Mouse (Mus musculus): ENCODE data around the gene Gm13278. TPM values are rescaled to one million over a fixed set of nuclear protein-coding genes. Genes with fewer than 3 reads are reported as not detected.
A peak's percentile ranks its signal among the peaks of the same experiment; 100 is the strongest.
"Not testable (repeated sequence)": the region's sequence is repeated elsewhere in the genome, so short reads cannot be mapped to it uniquely, and the experiment has no call there.

Gm13278 gene
- not detected in 2 replicates for total RNA-seq (2017)

DNA sequence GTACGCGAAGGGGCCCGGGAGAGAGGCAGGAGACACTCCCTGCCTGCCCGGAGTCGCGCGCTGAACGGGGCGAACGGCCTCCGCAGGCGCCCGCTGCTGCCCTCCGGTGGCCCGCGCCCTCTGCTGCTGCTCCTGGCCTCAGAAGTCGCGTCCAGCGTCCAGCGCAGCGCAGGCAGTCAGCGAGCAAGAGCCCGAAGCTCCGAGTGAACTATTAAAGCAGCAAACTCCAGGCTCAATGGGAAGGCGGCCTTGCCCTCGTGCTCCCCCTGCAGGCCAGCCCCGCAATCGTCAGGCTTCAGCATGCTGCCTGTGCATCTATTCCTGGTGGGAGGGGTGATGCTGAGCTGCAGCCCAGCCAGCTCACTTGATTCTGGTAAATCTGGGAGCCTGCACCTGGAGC is at the start of gene Gm13278:
Gene Gm13278, plus strand, starts transcription at position 301 of the 400 bp plus-strand sequence.
- not testable (repeated sequence) for ATAC-seq (replicated peaks in 1 of 2; ENCODE audit: insufficient read depth in 1 of 2, low FRiP score in 2 of 2, low TSS enrichment in 1 of 2, low read depth in 1 of 2, poor library complexity in 2 of 2, severe bottlenecking in 2 of 2)

DNA sequence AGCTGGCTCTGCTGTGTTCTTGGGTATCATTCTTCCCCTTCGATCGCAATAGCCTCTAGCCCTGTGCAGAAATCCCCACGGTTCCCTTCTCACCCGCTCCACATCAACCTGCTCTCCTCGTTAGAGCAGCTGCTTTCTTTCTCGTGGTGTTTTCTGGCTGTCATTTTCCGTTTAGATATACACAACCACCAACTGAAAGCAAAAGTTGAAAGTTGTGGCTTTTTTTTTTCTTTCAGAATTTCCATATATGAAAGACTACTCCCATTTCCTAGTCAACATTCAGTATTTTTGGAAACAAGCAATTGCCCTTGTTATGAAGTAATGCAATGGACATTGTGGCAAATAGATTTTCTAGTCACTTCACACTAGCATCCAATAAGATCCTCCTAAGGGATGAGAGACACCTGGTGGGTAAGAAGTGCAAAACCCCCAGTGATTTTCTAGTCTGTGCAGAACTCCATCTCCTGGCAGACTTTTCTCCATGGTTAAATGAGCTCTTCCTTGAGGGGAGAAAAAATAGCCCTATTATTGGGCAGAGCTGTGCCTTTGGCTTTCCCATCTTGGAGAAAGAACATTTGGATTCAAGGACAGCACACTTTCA is 48.5 kb upstream of the Gm13278 start:
- ATAC-seq (replicated peaks in 1 of 2; ENCODE audit: insufficient read depth in 1 of 2, low FRiP score in 2 of 2, low TSS enrichment in 1 of 2, low read depth in 1 of 2, poor library complexity in 2 of 2, severe bottlenecking in 2 of 2) = peak; percentile 9 to 16; a peak in 1 of 4 replicates

DNA sequence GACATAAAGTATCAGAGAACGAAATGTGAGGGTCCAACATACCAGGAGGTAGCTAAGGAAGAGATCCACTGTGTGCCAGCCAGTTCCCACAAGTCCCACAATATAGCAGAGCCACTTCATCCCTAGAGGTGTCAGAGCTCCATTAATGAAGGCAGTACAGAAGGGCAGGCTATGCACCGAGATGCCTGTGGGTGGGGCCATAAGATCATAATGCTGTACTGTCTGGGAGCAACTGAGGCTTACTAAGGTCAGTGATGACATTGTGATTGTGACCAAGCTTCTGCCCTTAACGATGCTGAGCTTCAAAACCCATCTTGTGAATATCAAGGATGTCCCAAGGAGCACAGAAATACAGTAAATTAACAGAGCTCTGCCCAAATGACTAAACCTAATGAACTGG is 47.1 kb upstream of the Gm13278 start:
- no peak for ATAC-seq (replicated peaks in 1 of 2; ENCODE audit: insufficient read depth in 1 of 2, low FRiP score in 2 of 2, low TSS enrichment in 1 of 2, low read depth in 1 of 2, poor library complexity in 2 of 2, severe bottlenecking in 2 of 2)

DNA sequence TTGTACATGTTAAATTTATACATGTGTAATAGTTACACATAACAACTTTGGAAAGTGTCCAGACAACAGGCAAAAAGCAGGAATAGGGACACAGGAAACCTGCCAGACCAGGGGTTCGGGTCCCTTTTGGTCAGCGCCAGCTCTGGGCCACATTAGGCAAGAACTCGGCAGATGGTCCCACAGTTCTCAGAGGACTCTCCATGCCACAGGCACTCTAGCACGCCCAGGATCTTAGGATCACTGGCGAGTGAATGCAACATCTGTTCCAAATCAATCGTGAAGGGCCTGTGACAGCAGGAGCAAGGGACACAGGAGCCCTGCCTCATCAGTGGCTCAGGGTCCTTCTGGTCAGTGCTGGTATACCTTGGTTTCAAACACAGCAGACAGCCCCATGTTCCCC is 41.4 kb upstream of the Gm13278 start:
- no peak for ATAC-seq (replicated peaks in 1 of 2; ENCODE audit: insufficient read depth in 1 of 2, low FRiP score in 2 of 2, low TSS enrichment in 1 of 2, low read depth in 1 of 2, poor library complexity in 2 of 2, severe bottlenecking in 2 of 2)

DNA sequence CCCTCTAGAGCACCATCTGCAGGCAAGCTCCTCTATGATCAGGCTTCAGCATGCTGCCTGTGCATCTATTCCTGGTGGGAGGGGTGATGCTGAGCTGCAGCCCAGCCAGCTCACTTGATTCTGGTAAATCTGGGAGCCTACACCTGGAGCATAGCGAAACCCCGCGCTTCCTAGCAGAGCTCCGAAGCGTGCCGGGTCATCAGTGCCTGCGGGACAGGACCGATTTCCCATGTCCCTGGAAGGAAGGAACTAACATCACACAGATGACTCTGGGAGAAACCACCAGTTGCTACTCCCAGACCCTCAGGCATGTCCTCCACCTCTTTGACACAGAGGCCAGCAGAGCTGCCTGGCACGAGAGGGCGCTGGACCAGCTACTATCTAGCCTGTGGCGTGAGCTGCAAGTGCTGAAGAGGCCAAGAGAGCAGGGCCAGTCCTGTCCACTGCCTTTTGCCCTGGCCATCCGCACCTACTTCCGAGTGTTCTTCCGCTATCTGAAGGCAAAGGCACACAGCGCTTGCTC is 36.5 kb upstream of the Gm13278 start, which contains the start of gene Gm13271:
Gene Gm13271, plus strand, starts transcription at position 51 of the 523 bp plus-strand sequence.
- ATAC-seq (replicated peaks in 1 of 2; ENCODE audit: insufficient read depth in 1 of 2, low FRiP score in 2 of 2, low TSS enrichment in 1 of 2, low read depth in 1 of 2, poor library complexity in 2 of 2, severe bottlenecking in 2 of 2) = not testable (repeated sequence)

DNA sequence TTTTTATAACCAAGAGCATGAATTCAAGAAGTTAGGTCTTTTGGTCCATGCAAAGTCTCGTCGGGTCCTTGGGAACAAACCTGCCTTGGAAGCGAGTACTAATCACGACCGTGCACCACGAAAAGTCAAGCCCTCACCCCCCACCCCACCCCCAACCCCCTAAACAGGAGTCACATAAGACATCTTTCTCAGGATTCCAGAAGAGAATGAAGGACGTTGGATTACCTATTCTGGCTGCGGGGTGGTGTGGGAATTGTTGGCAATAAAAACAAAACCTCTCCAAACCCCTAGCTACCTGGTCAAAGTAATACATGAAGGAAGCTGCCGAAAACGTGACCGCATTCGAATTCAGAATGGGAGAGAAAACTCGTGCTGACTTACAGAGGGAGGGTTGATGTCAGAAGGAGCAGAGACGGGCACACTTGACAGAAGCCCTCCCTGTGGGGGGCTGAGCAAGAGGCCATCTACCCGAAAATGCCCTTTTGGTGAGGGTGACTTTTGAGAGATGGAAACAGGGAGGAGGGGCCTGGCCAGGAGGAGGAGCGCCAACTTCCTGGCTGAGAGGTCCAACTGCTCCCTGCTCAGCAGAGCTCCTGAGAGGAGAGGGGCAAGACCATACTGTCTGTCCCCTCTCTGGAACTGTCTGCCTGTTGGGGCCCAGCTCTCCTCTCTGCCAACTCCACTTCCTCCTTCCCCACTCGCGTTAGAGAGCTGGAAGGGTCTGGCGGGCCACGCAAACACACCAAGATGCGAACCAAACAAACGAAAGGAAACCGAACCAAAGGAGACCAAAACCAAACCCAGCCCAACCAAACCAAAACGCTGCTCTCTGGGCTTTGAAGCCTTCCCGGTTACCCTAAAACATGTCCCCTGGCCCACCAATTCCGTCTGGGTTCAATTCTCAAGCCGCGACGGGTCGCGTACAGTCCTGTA is 34.5 kb upstream of the Gm13278 start:
- ATAC-seq (replicated peaks in 1 of 2; ENCODE audit: insufficient read depth in 1 of 2, low FRiP score in 2 of 2, low TSS enrichment in 1 of 2, low read depth in 1 of 2, poor library complexity in 2 of 2, severe bottlenecking in 2 of 2) = not testable (repeated sequence)

DNA sequence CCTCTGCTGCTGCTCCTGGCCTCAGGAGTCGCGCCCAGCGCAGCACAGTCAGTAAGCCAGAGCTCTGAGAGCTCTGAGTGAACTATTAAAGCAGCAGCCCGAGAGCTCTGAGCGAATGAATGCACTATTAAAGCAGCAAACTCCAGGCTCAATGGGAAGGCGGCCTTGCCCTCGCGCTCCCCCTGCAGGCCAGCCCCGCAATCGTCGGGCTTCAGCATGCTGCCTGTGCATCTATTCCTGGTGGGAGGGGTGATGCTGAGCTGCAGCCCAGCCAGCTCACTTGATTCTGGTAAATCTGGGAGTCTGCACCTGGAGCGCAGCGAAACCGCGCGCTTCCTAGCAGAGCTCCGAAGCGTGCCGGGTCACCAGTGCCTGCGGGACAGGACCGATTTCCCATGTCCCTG is 33.7 kb upstream of the Gm13278 start:
- ATAC-seq (replicated peaks in 1 of 2; ENCODE audit: insufficient read depth in 1 of 2, low FRiP score in 2 of 2, low TSS enrichment in 1 of 2, low read depth in 1 of 2, poor library complexity in 2 of 2, severe bottlenecking in 2 of 2) = peak; percentile 100

DNA sequence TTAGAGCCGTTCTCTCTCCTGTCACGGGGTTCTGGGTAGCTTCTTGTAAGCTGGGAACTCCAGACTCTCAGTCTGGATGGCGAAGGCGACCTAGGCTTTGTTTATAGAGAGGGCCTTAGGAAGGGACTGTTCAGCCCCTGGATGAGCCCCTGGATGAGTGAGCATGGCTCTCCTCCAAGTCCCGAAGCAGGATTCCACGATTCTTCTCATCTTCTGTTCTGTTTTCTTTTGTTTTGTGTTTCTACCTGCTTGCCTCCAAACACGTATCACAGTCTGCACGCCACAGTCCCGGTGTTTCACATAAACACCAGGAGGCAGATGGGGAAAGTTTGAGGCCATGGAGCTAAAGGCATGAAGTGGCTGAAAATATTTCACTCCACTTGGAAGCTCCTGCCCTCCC is 32.6 kb upstream of the Gm13278 start:
- ATAC-seq (replicated peaks in 1 of 2; ENCODE audit: insufficient read depth in 1 of 2, low FRiP score in 2 of 2, low TSS enrichment in 1 of 2, low read depth in 1 of 2, poor library complexity in 2 of 2, severe bottlenecking in 2 of 2) = not testable (repeated sequence)

DNA sequence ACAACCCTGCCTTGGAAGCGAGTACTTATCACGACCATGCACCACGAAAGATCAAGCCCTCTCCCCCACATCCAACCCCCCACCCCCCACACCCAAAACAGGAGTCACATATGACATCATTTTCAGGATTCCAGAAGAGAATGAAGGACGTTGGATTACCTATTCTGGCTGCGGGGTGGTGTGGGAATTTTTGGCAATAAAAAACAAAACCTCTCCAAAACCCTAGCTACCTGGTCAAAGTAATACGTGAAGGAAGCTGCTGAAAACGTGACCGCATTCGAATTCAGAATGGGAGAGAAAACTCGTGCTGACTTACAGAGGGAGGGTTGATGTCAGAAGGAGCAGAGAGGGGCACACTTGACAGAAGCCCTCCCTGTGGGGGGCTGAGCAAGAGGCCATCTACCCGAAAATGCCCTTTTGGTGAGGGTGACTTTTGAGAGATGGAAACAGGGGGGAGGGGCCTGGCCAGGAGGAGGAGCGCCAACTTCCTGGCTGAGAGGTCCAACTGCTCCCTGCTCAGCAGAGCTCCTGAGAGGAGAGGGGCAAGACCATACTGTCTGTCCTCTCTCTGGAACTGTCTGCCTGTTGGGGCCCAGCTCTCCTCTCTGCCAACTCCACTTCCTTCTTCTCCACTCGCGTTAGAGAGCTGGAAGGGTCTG is 31.6 kb upstream of the Gm13278 start, which contains the start of gene Gm13283:
Gene Gm13283, plus strand, starts transcription at position 510 of the 659 bp plus-strand sequence.
- ATAC-seq (replicated peaks in 1 of 2; ENCODE audit: insufficient read depth in 1 of 2, low FRiP score in 2 of 2, low TSS enrichment in 1 of 2, low read depth in 1 of 2, poor library complexity in 2 of 2, severe bottlenecking in 2 of 2) = not testable (repeated sequence)

DNA sequence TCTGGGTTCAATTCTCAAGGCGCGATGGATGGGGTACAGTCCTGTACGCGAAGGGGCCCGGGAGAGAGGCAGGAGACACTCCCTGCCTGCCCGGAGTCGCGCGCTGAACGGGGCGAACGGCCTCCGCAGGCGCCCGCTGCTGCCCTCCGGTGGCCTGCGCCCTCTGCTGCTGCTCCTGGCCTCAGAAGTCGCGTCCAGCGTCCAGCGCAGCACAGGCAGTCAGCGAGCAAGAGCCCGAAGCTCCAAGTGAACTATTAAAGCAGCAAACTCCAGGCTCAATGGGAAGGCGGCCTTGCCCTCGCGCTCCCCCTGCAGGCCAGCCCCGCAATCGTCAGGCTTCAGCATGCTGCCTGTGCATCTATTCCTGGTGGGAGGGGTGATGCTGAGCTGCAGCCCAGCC is 30.9 kb upstream of the Gm13278 start:
- not testable (repeated sequence) for ATAC-seq (replicated peaks in 1 of 2; ENCODE audit: insufficient read depth in 1 of 2, low FRiP score in 2 of 2, low TSS enrichment in 1 of 2, low read depth in 1 of 2, poor library complexity in 2 of 2, severe bottlenecking in 2 of 2)

DNA sequence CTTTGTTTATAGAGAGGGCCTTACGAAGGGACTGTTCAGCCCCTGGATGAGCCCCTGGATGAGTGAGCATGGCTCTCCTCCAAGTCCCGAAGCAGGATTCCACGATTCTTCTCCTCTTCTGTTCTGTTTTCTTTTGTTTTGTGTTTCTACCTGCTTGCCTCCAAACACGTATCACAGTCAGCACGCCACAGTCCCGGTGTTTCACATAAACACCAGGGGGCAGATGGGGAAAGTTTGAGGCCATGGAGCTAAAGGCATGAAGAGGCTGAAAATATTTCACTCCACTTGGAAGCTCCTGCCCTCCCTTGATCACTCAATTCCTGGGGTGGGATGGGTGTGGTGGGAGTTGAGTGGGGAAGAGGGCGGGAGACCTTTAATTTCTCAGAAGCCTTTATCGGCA is 29.6 kb upstream of the Gm13278 start:
- ATAC-seq (replicated peaks in 1 of 2; ENCODE audit: insufficient read depth in 1 of 2, low FRiP score in 2 of 2, low TSS enrichment in 1 of 2, low read depth in 1 of 2, poor library complexity in 2 of 2, severe bottlenecking in 2 of 2) = not testable (repeated sequence)

DNA sequence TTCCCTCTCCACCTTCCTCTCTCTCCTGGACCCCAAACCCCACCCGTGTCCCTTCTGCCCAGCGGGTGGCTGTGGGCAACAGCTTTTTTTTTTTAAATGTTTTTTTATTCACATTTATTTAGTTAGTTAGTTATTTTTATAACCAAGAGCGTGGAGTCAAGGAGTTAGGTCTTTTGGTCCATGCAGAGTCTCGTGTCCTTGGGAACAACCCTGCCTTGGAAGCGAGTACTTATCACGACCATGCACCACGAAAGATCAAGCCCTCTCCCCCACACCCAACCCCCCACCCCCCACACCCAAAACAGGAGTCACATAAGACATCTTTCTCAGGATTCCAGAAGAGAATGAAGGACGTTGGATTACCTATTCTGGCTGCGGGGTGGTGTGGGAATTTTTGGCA is 29.0 kb upstream of the Gm13278 start:
- ATAC-seq (replicated peaks in 1 of 2; ENCODE audit: insufficient read depth in 1 of 2, low FRiP score in 2 of 2, low TSS enrichment in 1 of 2, low read depth in 1 of 2, poor library complexity in 2 of 2, severe bottlenecking in 2 of 2) = not testable (repeated sequence)

DNA sequence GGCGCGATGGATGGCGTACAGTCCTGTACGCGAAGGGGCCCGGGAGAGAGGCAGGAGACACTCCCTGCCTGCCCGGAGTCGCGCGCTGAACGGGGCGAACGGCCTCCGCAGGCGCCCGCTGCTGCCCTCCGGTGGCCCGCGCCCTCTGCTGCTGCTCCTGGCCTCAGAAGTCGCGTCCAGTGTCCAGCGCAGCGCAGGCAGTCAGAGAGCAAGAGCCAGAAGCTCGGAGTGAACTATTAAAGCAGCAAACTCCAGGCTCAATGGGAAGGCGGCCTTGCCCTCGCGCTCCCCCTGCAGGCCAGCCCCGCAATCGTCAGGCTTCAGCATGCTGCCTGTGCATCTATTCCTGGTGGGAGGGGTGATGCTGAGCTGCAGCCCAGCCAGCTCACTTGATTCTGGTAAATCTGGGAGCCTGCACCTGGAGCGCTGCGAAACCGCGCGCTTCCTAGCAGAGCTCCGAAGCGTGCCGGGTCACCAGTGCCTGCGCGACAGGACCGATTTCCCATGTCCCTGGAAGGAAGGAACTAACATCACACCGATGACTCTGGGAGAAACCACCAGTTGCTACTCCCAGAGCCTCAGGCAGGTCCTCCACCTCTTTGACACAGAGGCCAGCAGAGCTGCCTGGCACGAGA is 27.8 kb upstream of the Gm13278 start:
- peak; percentile 73 to 85; a peak in 2 of 4 replicates for ATAC-seq (replicated peaks in 1 of 2; ENCODE audit: insufficient read depth in 1 of 2, low FRiP score in 2 of 2, low TSS enrichment in 1 of 2, low read depth in 1 of 2, poor library complexity in 2 of 2, severe bottlenecking in 2 of 2)

DNA sequence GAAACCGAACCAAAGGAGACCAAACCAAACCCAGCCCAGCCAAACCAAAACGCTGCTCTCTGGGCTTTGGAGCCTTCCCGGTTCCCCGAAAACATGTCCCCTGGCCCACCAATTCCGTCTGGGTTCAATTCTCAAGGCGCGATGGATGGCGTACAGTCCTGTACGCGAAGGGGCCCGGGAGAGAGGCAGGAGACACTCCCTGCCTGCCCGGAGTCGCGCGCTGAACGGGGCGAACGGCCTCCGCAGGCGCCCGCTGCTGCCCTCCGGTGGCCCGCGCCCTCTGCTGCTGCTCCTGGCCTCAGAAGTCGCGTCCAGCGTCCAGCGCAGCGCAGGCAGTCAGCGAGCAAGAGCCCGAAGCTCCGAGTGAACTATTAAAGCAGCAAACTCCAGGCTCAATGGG is 17.8 kb upstream of the Gm13278 start, which contains the start of gene Gm13290:
Gene Gm13290, plus strand, starts transcription at position 301 of the 400 bp plus-strand sequence.
- not testable (repeated sequence) for ATAC-seq (replicated peaks in 1 of 2; ENCODE audit: insufficient read depth in 1 of 2, low FRiP score in 2 of 2, low TSS enrichment in 1 of 2, low read depth in 1 of 2, poor library complexity in 2 of 2, severe bottlenecking in 2 of 2)

DNA sequence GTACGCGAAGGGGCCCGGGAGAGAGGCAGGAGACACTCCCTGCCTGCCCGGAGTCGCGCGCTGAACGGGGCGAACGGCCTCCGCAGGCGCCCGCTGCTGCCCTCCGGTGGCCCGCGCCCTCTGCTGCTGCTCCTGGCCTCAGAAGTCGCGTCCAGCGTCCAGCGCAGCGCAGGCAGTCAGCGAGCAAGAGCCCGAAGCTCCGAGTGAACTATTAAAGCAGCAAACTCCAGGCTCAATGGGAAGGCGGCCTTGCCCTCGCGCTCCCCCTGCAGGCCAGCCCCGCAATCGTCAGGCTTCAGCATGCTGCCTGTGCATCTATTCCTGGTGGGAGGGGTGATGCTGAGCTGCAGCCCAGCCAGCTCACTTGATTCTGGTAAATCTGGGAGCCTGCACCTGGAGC is 14.7 kb upstream of the Gm13278 start, which contains the start of gene Gm13289:
Gene Gm13289, plus strand, starts transcription at position 301 of the 400 bp plus-strand sequence.
- ATAC-seq (replicated peaks in 1 of 2; ENCODE audit: insufficient read depth in 1 of 2, low FRiP score in 2 of 2, low TSS enrichment in 1 of 2, low read depth in 1 of 2, poor library complexity in 2 of 2, severe bottlenecking in 2 of 2) = not testable (repeated sequence)

DNA sequence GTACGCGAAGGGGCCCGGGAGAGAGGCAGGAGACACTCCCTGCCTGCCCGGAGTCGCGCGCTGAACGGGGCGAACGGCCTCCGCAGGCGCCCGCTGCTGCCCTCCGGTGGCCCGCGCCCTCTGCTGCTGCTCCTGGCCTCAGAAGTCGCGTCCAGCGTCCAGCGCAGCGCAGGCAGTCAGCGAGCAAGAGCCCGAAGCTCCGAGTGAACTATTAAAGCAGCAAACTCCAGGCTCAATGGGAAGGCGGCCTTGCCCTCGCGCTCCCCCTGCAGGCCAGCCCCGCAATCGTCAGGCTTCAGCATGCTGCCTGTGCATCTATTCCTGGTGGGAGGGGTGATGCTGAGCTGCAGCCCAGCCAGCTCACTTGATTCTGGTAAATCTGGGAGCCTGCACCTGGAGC is 11.8 kb upstream of the Gm13278 start, which contains the start of gene Gm13272:
Gene Gm13272, plus strand, starts transcription at position 301 of the 400 bp plus-strand sequence.
- ATAC-seq (replicated peaks in 1 of 2; ENCODE audit: insufficient read depth in 1 of 2, low FRiP score in 2 of 2, low TSS enrichment in 1 of 2, low read depth in 1 of 2, poor library complexity in 2 of 2, severe bottlenecking in 2 of 2) = not testable (repeated sequence)

DNA sequence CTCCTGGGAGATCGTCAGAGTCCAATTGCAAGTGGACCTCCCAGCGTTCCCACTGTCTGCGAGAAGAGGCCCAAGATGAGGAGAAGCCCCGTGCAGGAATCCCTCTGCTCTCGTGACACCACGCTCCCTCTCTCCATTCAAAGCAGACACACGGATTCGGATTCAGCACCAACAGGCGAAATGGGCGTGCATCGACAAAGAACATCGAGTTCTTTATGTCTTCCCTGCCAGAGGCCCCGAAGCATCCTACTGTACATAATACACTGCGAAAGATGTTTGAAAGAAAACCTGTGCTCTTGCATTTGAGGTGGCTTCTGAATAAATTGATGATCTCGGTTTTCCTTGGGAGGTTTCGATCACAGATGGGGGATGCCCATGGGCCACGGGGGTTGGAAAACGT is 11.0 kb upstream of the Gm13278 start:
- ATAC-seq (replicated peaks in 1 of 2; ENCODE audit: insufficient read depth in 1 of 2, low FRiP score in 2 of 2, low TSS enrichment in 1 of 2, low read depth in 1 of 2, poor library complexity in 2 of 2, severe bottlenecking in 2 of 2) = not testable (repeated sequence)

Measured in hematopoietic stem cell, adult 5-6 weeks (primary cell).